Mouse (Mus musculus) forebrain, postnatal 0 days (tissue): ENCODE measurements around the gene Inpp5b. TPM values are rescaled to one million over a fixed set of nuclear protein-coding genes. Genes with fewer than 3 reads are reported as not detected.

Source experiments
- ATAC-seq: fragments of 200-750 bp; cut with Nextera tagmentation; 2 replicates; pipeline ENCODE4 v1.8.0; 2017; ENCODE audit warnings: mild to moderate bottlenecking, moderate library complexity
- DNase-seq: peaks from one replicate; pipeline ENCODE4 v3.0.0-alpha.2; 2015
- H3K27ac ChIP-seq: fragments of 300-500 bp; sonication (generic); 2 replicates; pipeline ENCODE4 v1.5.1; 2014; ENCODE audit warnings: low read depth, mild to moderate bottlenecking, antibody characterized with exemption, low read length, moderate library complexity, mixed read lengths
- H3K27me3 ChIP-seq: fragments of 300-500 bp; sonication (generic); 2 replicates; pipeline ENCODE4 v1.6.1; 2014; ENCODE audit warnings: mild to moderate bottlenecking, low read length, mixed read lengths; ENCODE audit not compliant: insufficient read depth
- H3K36me3 ChIP-seq: fragments of 300-500 bp; sonication (generic); 2 replicates; pipeline ENCODE4 v1.6.1; 2014; ENCODE audit warnings: mild to moderate bottlenecking, moderate library complexity; ENCODE audit not compliant: insufficient read depth
- H3K4me1 ChIP-seq: fragments of 300-500 bp; sonication (generic); 2 replicates; pipeline ENCODE4 v1.6.1; 2014; ENCODE audit warnings: antibody characterized with exemption; ENCODE audit not compliant: insufficient read depth
- H3K4me2 ChIP-seq: fragments of 300-500 bp; sonication (generic); 2 replicates; pipeline ENCODE4 v1.6.1; 2014; ENCODE audit warnings: low read depth, mild to moderate bottlenecking, moderate library complexity
- H3K4me3 ChIP-seq: fragments of 300-500 bp; sonication (generic); 2 replicates; pipeline ENCODE4 v1.5.1; 2014; ENCODE audit warnings: low read depth, low read length, mixed read lengths
- H3K9ac ChIP-seq: fragments of 300-500 bp; sonication (generic); 2 replicates; pipeline ENCODE4 v1.6.1; 2014; ENCODE audit warnings: mild to moderate bottlenecking
- H3K9me3 ChIP-seq: fragments of 300-500 bp; sonication (generic); 2 replicates; pipeline ENCODE4 v1.6.1; 2016; ENCODE audit warnings: low read length
- CTCF ChIP-seq: sonication (generic); IDR thresholded peaks from 2 replicates; pipeline ENCODE4 v1.5.1; 2016; ENCODE audit warnings: antibody characterized with exemption, control low read depth, low read depth
- WGBS: fragments of 180-500 bp; shearing (Covaris S2); extraction: QIAGEN DNeasy Blood & Tissue Kit; methylation state at CpG from one replicate; pipeline ENCODE4 v1.1.7; 2014; 5-methylcytosine and 5-hydroxymethylcytosine counted together
- microRNA counts: library from miRNA; unstranded; fragments of <30 nt; microRNA quantifications from one replicate; lab custom pipeline; 2015
- microRNA-seq, 2 experiments: library from miRNA; unstranded; fragments of <30 nt; microRNA quantifications; one replicate each; pipeline ENCODE4; 2016
- polyA plus RNA-seq: library from polyadenylated mRNA; unstranded; fragments of >200 nt; fragmentation: Nextera tagmentation; extraction: Ambion mirVana; gene quantifications from 2 replicates; pipeline ENCODE4 v1.2.1, GENCODE M21; 2015
- total RNA-seq: library from RNA; depleted of rRNA; stranded (reverse); fragments of >200 nt; gene quantifications from 2 replicates; pipeline ENCODE4 v1.2.3, GENCODE M21; 2014; rRNA removed

Gene Inpp5b
- total and polyA plus RNA-seq, 2 experiments from 2014 or later, result 11.2 to 21.7 TPM

- Histone ChIP-seq H3K4me1 (no peaks in the 10 kb centered on the region), H3K4me2 (no peak overlapping the region), H3K9ac (no peak overlapping the region), H3K27me3 (no peaks in the 10 kb centered on the region), H3K4me3 (no peak overlapping the region), H3K9me3 (no peaks in the 10 kb centered on the region), H3K36me3 (peaks cover 42% of the 10 kb centered on the region), H3K27ac (no peak overlapping the region)
- ATAC-seq (peak; percentile 77), DNase-seq (peak; percentile 29)
- TF ChIP-seq CTCF, result no peak
- WGBS, result 62% methylated on average over 14 of the region's 14 CpGs
Measured at GRCm38 (mm10) chr4:124838035-124838700, 96.5 kb downstream of the Inpp5b start.

- 95% methylated on average over 1 of the region's 1 CpGs for WGBS
- Histone ChIP-seq H3K9ac (no peak overlapping the region), H3K27me3 (no peaks in the 10 kb centered on the region), H3K4me3 (no peak overlapping the region), H3K36me3 (peaks cover 41% of the 10 kb centered on the region), H3K4me1 (no peaks in the 10 kb centered on the region), H3K4me2 (no peak overlapping the region), H3K9me3 (no peaks in the 10 kb centered on the region), H3K27ac (no peak overlapping the region)
- TF ChIP-seq CTCF, result peak; percentile 20; the same call in 1 of the 2 replicates
- DNase-seq (no peak), ATAC-seq (no peak)
Measured at GRCm38 (mm10) chr4:124840998-124841397, 99.3 kb downstream of the Inpp5b start.

GRCm38 (mm10) chr4:124843493-124843892 is 101.8 kb downstream of the Inpp5b start:
- ATAC-seq, result peak; percentile 52
- no peak overlapping the region for H3K27ac ChIP-seq
- H3K4me1 ChIP-seq, result no peaks in the 10 kb centered on the region
- no peak overlapping the region for H3K4me3 ChIP-seq
- 59% methylated on average over 11 of the region's 11 CpGs for WGBS
- H3K9me3 ChIP-seq, result no peaks in the 10 kb centered on the region
- H3K27me3 ChIP-seq, result no peaks in the 10 kb centered on the region
- TF ChIP-seq CTCF, result peak; percentile 75
- H3K9ac ChIP-seq, result no peak overlapping the region
- peaks cover 27% of the 10 kb centered on the region for H3K36me3 ChIP-seq
- H3K4me2 ChIP-seq, result no peak overlapping the region
- DNase-seq, result no peak

- TF ChIP-seq CTCF, result peak; percentile 89
- WGBS, result 4% methylated on average over 8 of the region's 8 CpGs
- no peak overlapping the region for H3K4me2 ChIP-seq
- no peaks in the 10 kb centered on the region for H3K27me3 ChIP-seq
- no peak overlapping the region for H3K4me3 ChIP-seq
- no peaks in the 10 kb centered on the region for H3K9me3 ChIP-seq
- H3K9ac ChIP-seq, result no peak overlapping the region
- peaks cover 14% of the 10 kb centered on the region for H3K36me3 ChIP-seq
- peaks cover 6% of the 10 kb centered on the region; the same call in 1 of the 2 replicates for H3K4me1 ChIP-seq
- DNase-seq, result peak; percentile 83
- no peak overlapping the region for H3K27ac ChIP-seq
- 0 out of 2 replicates have a peak, but pooled peaks have one; percentile 14 for ATAC-seq
Measured at GRCm38 (mm10) chr4:124847573-124847972, 105.9 kb downstream of the Inpp5b start.

- TF ChIP-seq CTCF, result no peak
Measured at GRCm38 (mm10) chr4:124849631-124850260, 108.1 kb downstream of the Inpp5b start.

DNA sequence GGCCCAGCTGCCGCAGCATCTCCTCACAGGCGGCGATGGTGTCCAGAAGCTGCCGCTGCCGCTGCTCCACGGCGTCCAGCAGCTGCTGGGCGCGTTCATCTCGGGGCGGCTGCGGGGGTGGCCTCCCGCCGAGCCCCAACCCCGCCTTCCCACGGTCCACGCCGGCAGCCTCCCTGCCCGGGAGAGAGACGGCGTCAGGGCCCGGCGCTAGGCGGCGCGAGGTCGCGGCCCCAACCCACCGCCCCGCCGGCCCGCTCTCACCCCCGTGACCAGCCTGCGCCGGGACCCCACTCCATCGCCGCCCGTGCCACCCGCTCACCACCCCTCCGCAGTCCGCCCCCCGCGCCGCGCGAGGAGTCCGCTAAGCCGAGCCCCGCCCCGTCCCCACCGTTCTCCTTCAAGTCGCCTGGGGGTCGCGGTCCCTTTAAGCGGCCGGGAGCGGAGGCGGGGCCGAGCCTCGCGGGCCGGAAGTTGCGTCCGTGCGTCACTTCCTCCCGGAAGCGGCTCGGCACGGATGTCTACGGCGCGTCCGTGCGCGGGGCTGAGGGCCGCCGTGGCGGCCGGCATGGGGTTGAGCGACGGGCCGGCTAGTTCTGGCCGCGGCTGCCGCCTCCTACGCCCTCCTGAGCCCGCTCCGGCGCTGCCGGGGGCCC is 108.7 kb downstream of the Inpp5b start, which contains the start of gene Yrdc:
Yrdc (plus strand) TSS at position 419 of the 653 bp plus-strand sequence.
- no peaks in the 10 kb centered on the region for H3K27me3 ChIP-seq
- H3K9me3 ChIP-seq, result no peaks in the 10 kb centered on the region
- peak within 1 kb of the TSS; percentile 96 for H3K27ac ChIP-seq
- peak; percentile 21; the same call in 1 of the 2 replicates for TF ChIP-seq CTCF
- peak within 1 kb of the TSS; percentile 71 for H3K4me3 ChIP-seq
- H3K4me2 ChIP-seq, result peak within 1 kb of the TSS; percentile 87
- DNase-seq (peak; percentile 97), ATAC-seq (peak; percentile 96)
- peaks cover 19% of the 10 kb centered on the region for H3K36me3 ChIP-seq
- peaks cover 6% of the 10 kb centered on the region; the same call in 1 of the 2 replicates for H3K4me1 ChIP-seq
- H3K9ac ChIP-seq, result peak within 1 kb of the TSS; percentile 84
- WGBS, result 5% methylated on average over 70 of the region's 90 CpGs

More at GRCm38 (mm10) chr4:124849631-124850260, 108.1 kb downstream of the Inpp5b start:
- H3K27ac ChIP-seq, result peak overlapping the region; percentile 96
- no peaks in the 10 kb centered on the region for H3K9me3 ChIP-seq
- H3K4me2 ChIP-seq, result peak overlapping the region; percentile 87
- DNase-seq (peak; percentile 59), ATAC-seq (peak; percentile 18)
- peak overlapping the region; percentile 84 for H3K9ac ChIP-seq
- WGBS, result 1% methylated on average over 24 of the region's 24 CpGs
- H3K36me3 ChIP-seq, result peaks cover 16% of the 10 kb centered on the region
- peak overlapping the region; percentile 71 for H3K4me3 ChIP-seq
- peaks cover 6% of the 10 kb centered on the region; the same call in 1 of the 2 replicates for H3K4me1 ChIP-seq
- no peaks in the 10 kb centered on the region for H3K27me3 ChIP-seq

MicroRNA genes within 50 kb of the gene (microRNA counts, 519-probe panel; counts per million panel counts)
- microRNA mmu-miR-697 (lab: Ali Mortazavi, UCI), result not detected
- microRNA mmu-miR-698 (lab: Ali Mortazavi, UCI), result not detected

Small RNA genes lying within 50 kb of the gene (microRNA-seq; reads per million reads assigned to microRNA genes)
- gene Gm24721 (0 reads per million in 2 experiments), gene Mir697 (0 reads per million in 2 experiments), gene Mir698 (0 to 0.12 reads per million in 2 experiments)

Other genes with a start within 250 kb of the Inpp5b start
- gene 3100002H09Rik, start 131.0 kb upstream of the Inpp5b start, total RNA-seq, result 0.23 TPM in 1 of 2 replicates, not detected in the other
- gene 3100002H09Rik, start 131.0 kb upstream of the Inpp5b start, polyA plus RNA-seq, result 0.18 TPM in 1 of 2 replicates, not detected in the other
- 19.7 and 30.5 TPM in 2 replicates for gene Pou3f1, start 85.0 kb upstream of the Inpp5b start, total RNA-seq
- 20.2 and 31.1 TPM in 2 replicates for gene Pou3f1, start 85.0 kb upstream of the Inpp5b start, polyA plus RNA-seq
- 14.2 and 16.2 TPM in 2 replicates for gene Utp11, start 48.2 kb upstream of the Inpp5b start, total RNA-seq
- gene Utp11, start 48.2 kb upstream of the Inpp5b start, polyA plus RNA-seq, result 30.9 and 33.0 TPM in 2 replicates
- gene Fhl3, start 41.1 kb upstream of the Inpp5b start, total RNA-seq, result 2.5 and 3.0 TPM in 2 replicates
- gene Fhl3, start 41.1 kb upstream of the Inpp5b start, polyA plus RNA-seq, result 1.4 and 2.0 TPM in 2 replicates
- 46.3 and 54.4 TPM in 2 replicates for gene Sf3a3, start 27.1 kb upstream of the Inpp5b start, total RNA-seq
- 68.3 and 84.1 TPM in 2 replicates for gene Sf3a3, start 27.1 kb upstream of the Inpp5b start, polyA plus RNA-seq
- gene Mtf1, start 60.3 kb downstream of the Inpp5b start, total RNA-seq, result 12.1 and 15.6 TPM in 2 replicates
- 24.4 and 30.7 TPM in 2 replicates for gene Mtf1, start 60.3 kb downstream of the Inpp5b start, polyA plus RNA-seq
- 81.7 and 82.2 TPM in 2 replicates for gene Yrdc, start 108.8 kb downstream of the Inpp5b start, total RNA-seq
- gene Yrdc, start 108.8 kb downstream of the Inpp5b start, polyA plus RNA-seq, result 67.3 and 70.5 TPM in 2 replicates
- 144 and 167 TPM in 2 replicates for gene 1110065P20Rik, start 109.3 kb downstream of the Inpp5b start, total RNA-seq
- 141 and 162 TPM in 2 replicates for gene 1110065P20Rik, start 109.3 kb downstream of the Inpp5b start, polyA plus RNA-seq
- 35.7 and 41.7 TPM in 2 replicates for gene Maneal, start 120.3 kb downstream of the Inpp5b start, total RNA-seq
- 8.4 and 9.4 TPM in 2 replicates for gene Maneal, start 120.3 kb downstream of the Inpp5b start, polyA plus RNA-seq
- gene Epha10, start 139.0 kb downstream of the Inpp5b start, total RNA-seq, result 9.6 and 10.2 TPM in 2 replicates
- gene Epha10, start 139.0 kb downstream of the Inpp5b start, polyA plus RNA-seq, result 2.0 and 4.0 TPM in 2 replicates
- gene 9930104L06Rik, start 195.2 kb downstream of the Inpp5b start, total RNA-seq, result 12.4 and 36.1 TPM in 2 replicates
- gene 9930104L06Rik, start 195.2 kb downstream of the Inpp5b start, polyA plus RNA-seq, result 6.0 and 8.7 TPM in 2 replicates
- gene Cdca8, start 197.5 kb downstream of the Inpp5b start, total RNA-seq, result 7.3 and 10.1 TPM in 2 replicates
- 16.8 and 21.2 TPM in 2 replicates for gene Cdca8, start 197.5 kb downstream of the Inpp5b start, polyA plus RNA-seq
- gene Rspo1, start 244.6 kb downstream of the Inpp5b start, total RNA-seq, result 0.77 and 2.4 TPM in 2 replicates
- 0.87 and 1.9 TPM in 2 replicates for gene Rspo1, start 244.6 kb downstream of the Inpp5b start, polyA plus RNA-seq